Mouse (Mus musculus) E14TG2a.4 (cell line): ENCODE measurements around the gene Aaas.

Experiments used
- CTCF ChIP-seq: conservative IDR thresholded peaks from 2 replicates; pipeline ENCODE4 v1.5.1; 2014; ENCODE audit warnings: low read length
- NANOG ChIP-seq: IDR thresholded peaks from 2 replicates; pipeline ENCODE4 v1.6.1; 2014; ENCODE audit warnings: borderline replicate concordance, low read length, mixed read lengths
- POU5F1 ChIP-seq: IDR thresholded peaks from 2 replicates; pipeline ENCODE4 v1.6.1; 2014; ENCODE audit warnings: low read length, borderline replicate concordance

DNA sequence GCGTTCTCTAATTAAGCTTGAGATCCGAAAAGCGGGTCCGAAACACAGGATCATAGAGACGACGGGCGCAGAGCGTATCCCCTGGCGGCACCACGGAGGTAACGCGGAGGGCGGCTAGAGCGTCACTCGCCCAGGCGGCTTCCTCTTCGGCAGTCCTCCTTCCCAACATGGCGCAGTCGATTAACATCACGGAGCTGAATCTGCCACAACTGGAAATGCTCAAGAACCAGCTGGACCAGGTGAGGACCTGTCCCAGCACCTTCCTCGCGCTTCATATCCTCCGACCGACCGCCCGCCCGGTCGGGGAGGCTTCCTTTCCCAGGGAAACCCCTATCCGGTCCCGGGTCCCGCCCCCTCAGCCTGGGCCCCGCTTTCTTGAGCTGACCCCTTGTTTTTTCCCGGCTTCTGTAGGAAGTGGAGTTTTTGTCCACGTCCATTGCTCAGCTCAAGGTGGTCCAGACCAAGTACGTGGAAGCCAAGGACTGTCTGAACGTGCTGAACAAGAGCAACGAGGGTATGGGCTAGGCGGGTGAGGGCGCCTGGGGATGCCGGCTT lies 24.5 kb downstream of the Aaas start, which contains the start of gene Pfdn5:
- TF ChIP-seq CTCF (no peak; the same call in 1 of the 2 replicates), NANOG (no peak), POU5F1 (no peak)
